Mouse (Mus musculus) lung, adult 10 weeks (tissue): ENCODE measurements around the gene Pate4. TPM values are rescaled to one million over a fixed set of nuclear protein-coding genes. Genes with fewer than 3 reads are reported as not detected.

ENCODE experiments used
- polyA plus RNA-seq: library from polyadenylated mRNA; stranded (reverse); fragments of 350-450 nt; fragmentation: Illumina TruSeq; extraction: RNeasy Lipid Tissue Mini Kit (QIAGEN cat#74804); gene quantifications from one replicate; pipeline ENCODE4 v1.2.3, GENCODE M21; 2014; ENCODE audit warnings: low read depth, low replicate concordance; ENCODE audit not compliant: insufficient read depth

Pate4 gene
- polyA plus RNA-seq, result not detected

GRCm38 (mm10) chr9:35611841-35612240 lies at the start of gene Pate4:
Pate4 (minus strand) TSS chr9:35611941.

GRCm38 (mm10) chr9:35648102-35648501 lies 36.4 kb upstream of the Pate4 start, which contains the start of gene Pate3:
Pate3 (minus strand) TSS chr9:35648202.

GRCm38 (mm10) chr9:35569571-35570534 lies 41.9 kb downstream of the Pate4 start, which contains the start of the genes Pate2 and Hyls1:
Pate2 (plus strand) TSS chr9:35570284.
Hyls1 (minus strand) TSS chr9:35570398.

GRCm38 (mm10) chr9:35558257-35559008 lies 53.3 kb downstream of the Pate4 start, which contains the start of the genes Ddx25 and Pus3:
Ddx25 (minus strand) TSS chr9:35558528.
Pus3 (plus strand) TSS chr9:35558595.

Other genes starting within 250 kb of the Pate4 start
- 3.2 TPM for gene Cdon, start 190.8 kb downstream of the Pate4 start, polyA plus RNA-seq
- not detected for gene Gm1113, start 93.7 kb downstream of the Pate4 start, polyA plus RNA-seq
- gene Ddx25, start 53.4 kb downstream of the Pate4 start, polyA plus RNA-seq, result 0.04 TPM
- gene Pus3, start 53.3 kb downstream of the Pate4 start, polyA plus RNA-seq, result 7.0 TPM
- gene Pate2, start 41.7 kb downstream of the Pate4 start, polyA plus RNA-seq, result not detected
- 2.5 TPM for gene Hyls1, start 41.5 kb downstream of the Pate4 start, polyA plus RNA-seq
- gene Pate3, start 36.3 kb upstream of the Pate4 start, polyA plus RNA-seq, result not detected
- gene Pate1, start 75.4 kb upstream of the Pate4 start, polyA plus RNA-seq, result not detected
- gene Gm17677, start 129.1 kb upstream of the Pate4 start, polyA plus RNA-seq, result not detected
- gene Gm17727, start 166.2 kb upstream of the Pate4 start, polyA plus RNA-seq, result not detected
- gene Gm27235, start 178.2 kb upstream of the Pate4 start, polyA plus RNA-seq, result not detected
- gene D730048I06Rik, start 178.2 kb upstream of the Pate4 start, polyA plus RNA-seq, result not detected
- not detected for gene 9230110F15Rik, start 232.2 kb upstream of the Pate4 start, polyA plus RNA-seq